Mouse (Mus musculus): ENCODE measurements around the gene Cyp2c39. TPM values are rescaled to one million over a fixed set of nuclear protein-coding genes. Genes with fewer than 3 reads are reported as not detected.
"Not testable (repeated sequence)": the region's sequence is repeated elsewhere in the genome, so short reads cannot be mapped to it uniquely, and the experiment has no call there.

The Cyp2c39 gene
- not detected in 2 replicates for polyA plus RNA-seq (2015; fragmentation: Nextera tagmentation; extraction: Ambion mirVana)

GRCm38 (mm10) chr19:39510534-39510933 is at the start of gene Cyp2c39:
TSS of gene Cyp2c39 (plus strand) at chr19:39510862.
- Histone ChIP-seq H3K4me1 (ENCODE audit: control insufficient read depth, low read depth, low read length) (no peaks in the 10 kb centered on the region), H3K9ac (ENCODE audit: low read depth, low read length) (no peak within 1 kb of the TSS), H3K9me3 (replicated peaks; ENCODE audit: control insufficient read depth, low read length) (no peaks in the 10 kb centered on the region), H3K27me3 (ENCODE audit: control insufficient read depth, insufficient read depth, low read depth, low read length) (no peaks in the 10 kb centered on the region), H3K4me2 (ENCODE audit: low read depth, low read length) (no peak within 1 kb of the TSS), H3K4me3 (ENCODE audit: low read depth, low read length) (no peak within 1 kb of the TSS), H3K36me3 (ENCODE audit: control insufficient read depth, insufficient read depth) (no peaks in the 10 kb centered on the region), H3K27ac (ENCODE audit: low read length) (no peak within 1 kb of the TSS)
- no peak for ATAC-seq (ENCODE audit: low read depth)
- WGBS (ENCODE audit: insufficient replicate concordance): 49% methylated on average over 4 of the region's 4 CpGs

- Histone ChIP-seq H3K27me3 (ENCODE audit: control insufficient read depth, insufficient read depth, low read depth, low read length) (no peaks in the 10 kb centered on the region), H3K4me2 (ENCODE audit: low read depth, low read length) (no peak within 1 kb of the TSS), H3K9ac (ENCODE audit: low read depth, low read length) (no peak within 1 kb of the TSS), H3K9me3 (replicated peaks; ENCODE audit: control insufficient read depth, low read length) (no peaks in the 10 kb centered on the region), H3K27ac (ENCODE audit: low read length) (no peak within 1 kb of the TSS), H3K36me3 (ENCODE audit: control insufficient read depth, insufficient read depth) (no peaks in the 10 kb centered on the region), H3K4me3 (ENCODE audit: low read depth, low read length) (no peak within 1 kb of the TSS), H3K4me1 (ENCODE audit: control insufficient read depth, low read depth, low read length) (no peaks in the 10 kb centered on the region)
- WGBS (ENCODE audit: insufficient replicate concordance): 68% methylated on average over 1 of the region's 1 CpGs
- no peak for ATAC-seq (ENCODE audit: low read depth)
Measured at GRCm38 (mm10) chr19:39462941-39463340, 47.7 kb upstream of the Cyp2c39 start, which contains the start of gene Cyp2c38. TSS of gene Cyp2c38 (minus strand) at chr19:39463075.

- H3K27ac ChIP-seq (ENCODE audit: low read length): no peak overlapping the region
- no peak for ATAC-seq (ENCODE audit: low read depth)
- H3K36me3 ChIP-seq (ENCODE audit: control insufficient read depth, insufficient read depth): no peaks in the 10 kb centered on the region
- no peak overlapping the region for H3K4me3 ChIP-seq (ENCODE audit: low read depth, low read length)
- no peaks in the 10 kb centered on the region for H3K9me3 ChIP-seq (replicated peaks; ENCODE audit: control insufficient read depth, low read length)
- H3K9ac ChIP-seq (ENCODE audit: low read depth, low read length): no peak overlapping the region
- H3K4me1 ChIP-seq (ENCODE audit: control insufficient read depth, low read depth, low read length): no peaks in the 10 kb centered on the region
- H3K27me3 ChIP-seq (ENCODE audit: control insufficient read depth, insufficient read depth, low read depth, low read length): no peaks in the 10 kb centered on the region
- no peak overlapping the region for H3K4me2 ChIP-seq (ENCODE audit: low read depth, low read length)
Measured at GRCm38 (mm10) chr19:39463923-39464322, 46.7 kb upstream of the Cyp2c39 start.

GRCm38 (mm10) chr19:39483961-39484360 is 26.7 kb upstream of the Cyp2c39 start:
- not testable (repeated sequence) for ATAC-seq (ENCODE audit: low read depth); H3K4me3 ChIP-seq (ENCODE audit: low read depth, low read length); H3K4me2 ChIP-seq (ENCODE audit: low read depth, low read length); H3K9me3 ChIP-seq (replicated peaks; ENCODE audit: control insufficient read depth, low read length); H3K36me3 ChIP-seq (ENCODE audit: control insufficient read depth, insufficient read depth); H3K27me3 ChIP-seq (ENCODE audit: control insufficient read depth, insufficient read depth, low read depth, low read length); H3K9ac ChIP-seq (ENCODE audit: low read depth, low read length); H3K27ac ChIP-seq (ENCODE audit: low read length); H3K4me1 ChIP-seq (ENCODE audit: control insufficient read depth, low read depth, low read length)
- 73% methylated on average over 1 of the region's 1 CpGs for WGBS (ENCODE audit: insufficient replicate concordance)

- no peaks in the 10 kb centered on the region for H3K27me3 ChIP-seq (ENCODE audit: control insufficient read depth, insufficient read depth, low read depth, low read length)
Measured at GRCm38 (mm10) chr19:39506341-39506740, 4.3 kb upstream of the Cyp2c39 start.

GRCm38 (mm10) chr19:39509533-39509932 is 1.1 kb upstream of the Cyp2c39 start:
- Histone ChIP-seq H3K4me3 (ENCODE audit: low read depth, low read length) (no peak overlapping the region), H3K27ac (ENCODE audit: low read length) (no peak overlapping the region)
- 46% methylated on average over 1 of the region's 1 CpGs for WGBS (ENCODE audit: insufficient replicate concordance)

More at GRCm38 (mm10) chr19:39506341-39506740, 4.3 kb upstream of the Cyp2c39 start:
- no peak overlapping the region for H3K27ac ChIP-seq (ENCODE audit: low read length)
- H3K9ac ChIP-seq (ENCODE audit: low read depth, low read length): no peak overlapping the region
- ATAC-seq (ENCODE audit: low read depth): no peak
- no peaks in the 10 kb centered on the region for H3K36me3 ChIP-seq (ENCODE audit: control insufficient read depth, insufficient read depth)
- no peak overlapping the region for H3K4me2 ChIP-seq (ENCODE audit: low read depth, low read length)
- no peaks in the 10 kb centered on the region for H3K9me3 ChIP-seq (replicated peaks; ENCODE audit: control insufficient read depth, low read length)
- H3K4me1 ChIP-seq (ENCODE audit: control insufficient read depth, low read depth, low read length): no peaks in the 10 kb centered on the region
- no peak overlapping the region for H3K4me3 ChIP-seq (ENCODE audit: low read depth, low read length)

More at GRCm38 (mm10) chr19:39509533-39509932, 1.1 kb upstream of the Cyp2c39 start:
- no peaks in the 10 kb centered on the region for H3K36me3 ChIP-seq (ENCODE audit: control insufficient read depth, insufficient read depth)
- H3K9me3 ChIP-seq (replicated peaks; ENCODE audit: control insufficient read depth, low read length): no peaks in the 10 kb centered on the region
- no peak for ATAC-seq (ENCODE audit: low read depth)
- no peak overlapping the region for H3K9ac ChIP-seq (ENCODE audit: low read depth, low read length)
- H3K4me1 ChIP-seq (ENCODE audit: control insufficient read depth, low read depth, low read length): no peaks in the 10 kb centered on the region
- no peaks in the 10 kb centered on the region for H3K27me3 ChIP-seq (ENCODE audit: control insufficient read depth, insufficient read depth, low read depth, low read length)
- H3K4me2 ChIP-seq (ENCODE audit: low read depth, low read length): no peak overlapping the region

Other genes with a start within 250 kb of the Cyp2c39 start
- gene Cyp2c29, start 241.5 kb upstream of the Cyp2c39 start, polyA plus RNA-seq (2015; fragmentation: Nextera tagmentation; extraction: Ambion mirVana): not detected in 2 replicates
- not detected in 2 replicates for gene Cyp2c38, start 47.8 kb upstream of the Cyp2c39 start, polyA plus RNA-seq (2015; fragmentation: Nextera tagmentation; extraction: Ambion mirVana)
- 0.90 and 1.2 TPM in 2 replicates for gene Cyp2c67, start 138.2 kb downstream of the Cyp2c39 start, polyA plus RNA-seq (2015; fragmentation: Nextera tagmentation; extraction: Ambion mirVana)
- gene Cyp2c68, start 230.2 kb downstream of the Cyp2c39 start, polyA plus RNA-seq (2015; fragmentation: Nextera tagmentation; extraction: Ambion mirVana): 183 and 197 TPM in 2 replicates

All from liver, embryonic 16.5 days (tissue).